Mouse (Mus musculus) adrenal gland, adult 2 months (tissue): ENCODE measurements around the gene Notch2. TPM values are rescaled to one million over a fixed set of nuclear protein-coding genes. Genes with fewer than 3 reads are reported as not detected.
A peak's percentile ranks its signal among the peaks of the same experiment; 100 is the strongest.
"Not testable (repeated sequence)": the region's sequence is repeated elsewhere in the genome, so short reads cannot be mapped to it uniquely, and the experiment has no call there.

ENCODE experiments used
- DNase-seq: peaks from one replicate; pipeline ENCODE4 v3.0.0; 2021
- polyA plus RNA-seq: library from polyadenylated mRNA; depleted of rRNA; stranded (reverse); fragments of >200 nt; gene quantifications from 2 replicates; pipeline ENCODE4 v1.2.3, GENCODE M21; 2012
- total RNA-seq, 2 experiments: library from RNA; stranded (reverse); gene quantifications; 2 replicates each; pipeline ENCODE4 v1.2.3; 2021

Notch2 gene
- total and polyA plus RNA-seq, 3 experiments: 33.9 to 70.1 (median 53.8) TPM

DNA sequence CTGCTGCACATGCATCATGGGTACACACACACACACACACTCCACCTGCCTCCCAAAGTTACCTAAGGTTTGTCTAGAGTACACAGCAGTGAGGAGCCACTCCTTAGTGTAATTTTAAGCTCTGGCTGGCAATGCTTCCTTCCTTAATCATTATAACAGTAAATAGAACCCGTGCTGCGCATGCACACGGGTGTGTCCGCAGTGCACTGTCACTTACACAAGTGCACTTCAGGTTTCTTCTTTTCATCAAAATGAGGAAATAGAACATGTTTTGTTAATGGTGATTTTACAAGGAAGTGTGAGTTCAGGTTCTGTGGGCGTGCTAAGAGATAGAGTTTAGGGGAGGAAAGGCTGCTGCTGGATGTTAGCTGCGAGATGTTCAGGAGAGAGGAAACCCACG, 17.8 kb downstream of the Notch2 start:
- DNase-seq: no peak

DNA sequence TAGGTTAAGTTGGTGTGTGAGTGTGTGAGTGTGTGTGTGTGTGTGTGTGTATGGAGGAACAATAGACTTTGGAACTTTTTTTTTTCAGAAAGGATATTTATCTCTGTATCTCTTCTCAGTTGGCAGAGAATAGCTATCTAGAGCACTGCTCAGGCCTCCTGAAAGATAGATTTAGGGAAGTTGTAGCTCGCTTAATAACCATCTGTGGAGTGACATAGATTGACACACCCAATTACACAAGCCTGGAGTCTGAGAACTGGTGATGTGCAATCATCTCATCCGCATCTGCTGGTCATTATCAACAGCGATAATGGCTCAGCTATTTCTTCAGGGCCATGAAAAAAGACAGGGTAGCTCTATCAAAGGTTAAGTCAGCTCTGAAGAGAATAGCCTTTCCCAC, 18.9 kb downstream of the Notch2 start:
- no peak for DNase-seq

DNA sequence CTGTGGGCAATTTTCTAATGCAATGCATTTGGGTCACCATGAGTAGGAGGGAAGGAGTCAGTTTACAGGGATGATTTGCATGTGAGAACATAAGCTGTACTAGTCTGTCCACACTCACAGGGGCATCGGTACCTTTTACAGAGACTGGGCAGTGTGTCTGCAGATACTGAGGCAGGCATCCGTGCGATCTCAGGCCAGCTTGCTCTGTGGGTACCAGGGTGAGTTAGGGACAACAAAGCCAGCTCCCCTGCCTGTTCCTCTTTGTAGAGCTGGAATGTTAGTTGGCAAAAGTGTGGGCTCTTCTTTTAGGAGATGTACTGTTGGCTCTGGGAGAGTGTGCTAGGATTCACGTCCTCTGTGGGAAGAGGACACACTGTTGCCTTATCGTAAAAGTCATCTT, 19.6 kb downstream of the Notch2 start:
- DNase-seq: no peak

DNA sequence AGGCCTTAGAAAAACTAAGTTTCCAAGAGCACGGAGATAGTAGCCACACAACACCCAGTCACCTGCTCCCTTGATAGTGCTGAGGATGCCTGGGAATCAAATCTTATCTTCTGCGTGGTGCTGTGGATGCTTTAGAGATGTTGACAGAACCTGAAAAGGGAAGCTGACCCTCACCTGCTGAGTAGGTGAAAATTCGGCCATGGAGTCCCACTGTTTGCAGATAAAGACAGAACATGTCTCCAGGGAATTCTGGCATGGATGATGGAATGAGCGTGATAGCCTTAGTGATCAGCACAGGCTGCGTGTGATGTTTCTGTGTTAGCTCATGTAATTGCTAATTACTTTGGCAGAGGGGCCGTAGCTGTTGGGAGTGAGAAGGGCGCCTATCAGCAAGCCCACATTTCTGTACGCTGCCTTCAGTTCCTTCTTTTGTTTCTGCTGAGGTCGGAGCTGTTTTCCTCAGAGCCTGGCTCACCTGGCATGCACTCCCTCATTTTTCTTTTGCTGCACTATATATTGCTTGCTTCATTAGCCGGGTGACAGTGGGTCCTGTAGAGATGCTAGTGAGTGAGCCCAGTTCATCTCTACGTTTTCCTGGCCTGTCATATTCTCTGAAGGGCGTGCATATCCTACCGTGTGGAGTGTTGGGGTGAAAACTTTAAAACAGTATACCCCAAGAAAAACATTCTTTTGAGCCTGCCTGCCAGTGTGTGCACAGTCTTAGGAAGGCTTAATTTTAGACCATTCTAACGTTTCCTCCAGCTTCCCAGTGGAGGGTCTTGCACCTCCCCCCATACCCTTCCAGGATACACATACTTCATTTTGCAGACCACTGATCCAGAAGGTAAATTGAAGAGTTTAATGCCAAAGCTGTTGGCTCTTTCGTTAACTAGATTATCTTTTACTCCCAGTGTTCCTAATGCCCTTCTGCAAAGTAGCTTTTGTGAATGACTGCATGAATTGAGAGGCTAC, 21.6 kb downstream of the Notch2 start:
- DNase-seq: no peak

DNA sequence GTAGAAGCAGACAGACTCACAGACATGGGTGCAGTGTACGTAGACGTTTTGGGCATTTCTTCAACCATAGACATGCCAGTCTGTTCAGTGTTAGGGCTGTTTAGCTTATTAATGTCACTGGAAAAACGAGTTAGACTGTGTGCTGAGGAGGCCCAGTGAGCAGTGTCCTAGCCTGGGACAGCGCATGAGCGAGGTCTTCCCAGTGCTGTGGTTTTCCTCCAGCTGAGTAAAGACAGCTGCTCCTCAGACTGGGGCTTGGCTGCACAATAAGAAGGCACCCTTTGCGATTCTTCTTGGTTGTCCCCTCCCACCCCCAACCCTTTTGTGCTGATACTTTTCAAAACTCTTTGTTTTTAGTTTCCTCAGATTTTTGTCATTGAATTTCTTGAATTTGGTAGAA, 22.8 kb downstream of the Notch2 start:
- DNase-seq: no peak

DNA sequence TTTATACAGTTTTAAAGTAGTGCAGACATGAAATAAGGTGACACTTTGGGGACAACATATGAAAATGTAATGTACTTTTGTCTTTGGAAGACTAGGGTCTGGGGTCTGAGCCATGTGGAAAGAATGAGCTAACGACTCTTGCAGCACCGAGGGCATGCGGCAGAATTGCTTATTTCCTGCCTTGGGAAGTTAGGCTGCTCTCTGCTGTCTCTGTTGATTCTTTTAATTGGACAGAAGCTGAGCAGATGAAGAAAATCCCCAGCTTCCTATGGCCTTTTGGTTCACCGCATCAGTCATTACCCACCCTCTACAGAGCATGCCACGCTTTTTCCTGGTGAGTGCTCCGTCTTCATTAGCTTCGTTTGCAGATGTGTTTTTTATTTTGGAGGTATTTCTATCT, 23.8 kb downstream of the Notch2 start:
- DNase-seq: no peak

DNA sequence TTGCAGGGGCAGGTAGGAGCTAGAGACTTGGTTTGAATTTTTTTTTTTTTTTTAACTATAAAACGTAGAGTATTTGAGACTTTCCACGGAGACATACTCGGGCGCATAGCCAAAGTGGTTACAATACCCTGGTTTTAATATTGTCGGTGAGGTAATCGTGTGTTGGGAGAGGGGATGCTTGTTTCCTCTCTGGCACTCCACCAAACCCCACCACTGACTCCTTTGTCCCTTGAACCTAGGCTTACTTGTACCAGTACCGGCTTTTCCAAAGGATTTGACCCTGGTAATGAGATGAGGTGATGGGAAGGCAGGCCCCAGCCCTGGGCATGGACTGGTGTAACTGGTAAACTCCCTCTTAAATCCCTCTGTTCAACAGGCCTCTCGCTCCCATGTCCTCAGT, 25.3 kb downstream of the Notch2 start:
- no peak for DNase-seq

DNA sequence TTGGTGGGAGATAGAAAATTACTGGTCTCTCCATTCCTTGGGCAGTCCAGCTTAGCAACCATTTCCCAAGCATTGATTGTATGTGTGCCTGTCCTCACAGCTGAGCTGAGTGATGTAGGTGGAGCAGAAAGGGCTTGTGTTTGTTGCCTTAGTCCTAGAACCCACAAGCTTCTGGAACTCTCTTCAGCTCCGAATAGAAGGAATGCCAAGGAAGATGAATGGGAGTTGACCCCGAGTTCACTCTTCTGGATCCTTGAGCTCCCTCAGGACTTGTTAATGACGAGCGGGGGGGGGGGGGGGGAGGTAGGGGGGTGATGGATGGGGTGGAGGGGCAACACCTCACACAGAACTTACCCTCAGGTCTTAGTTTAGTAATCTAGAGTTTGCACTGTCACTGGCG, 25.9 kb downstream of the Notch2 start:
- no peak for DNase-seq

DNA sequence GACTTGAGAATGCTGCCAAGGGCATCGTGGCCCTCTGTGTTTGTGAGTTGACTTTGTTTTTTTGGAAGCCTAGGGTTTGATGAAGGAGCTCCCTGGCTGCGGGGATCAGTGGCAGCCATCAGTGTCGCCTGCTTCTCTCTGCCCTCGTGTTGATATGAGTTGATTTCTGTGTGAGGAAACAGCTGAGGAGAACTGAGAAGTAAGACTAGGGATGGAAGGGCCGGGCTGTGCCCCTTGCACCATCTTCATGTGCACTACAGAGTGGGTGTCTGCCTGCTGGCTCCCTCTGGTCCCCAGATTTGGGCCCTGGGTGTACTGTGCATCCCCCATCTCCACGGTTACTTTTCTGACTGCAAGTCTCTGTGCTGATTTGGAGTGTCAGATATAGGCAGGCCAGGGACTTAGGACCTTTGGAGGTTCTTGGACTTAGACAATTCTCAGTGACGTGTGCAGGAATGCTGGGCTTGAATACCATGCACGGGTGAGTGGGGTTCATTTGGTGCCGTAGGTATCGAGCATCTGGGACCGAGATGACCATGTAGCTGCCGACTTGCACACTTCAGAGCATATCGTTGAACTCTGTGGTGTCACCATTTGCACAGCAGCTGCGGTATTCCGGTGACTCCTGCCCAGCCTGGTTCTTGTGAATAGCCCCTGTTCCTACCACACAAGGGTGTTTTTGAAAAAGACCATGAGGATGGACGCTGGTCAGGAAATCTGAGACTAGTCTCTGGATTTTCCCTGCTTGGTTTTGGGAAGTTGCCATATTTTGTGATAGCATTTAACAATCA, 26.5 kb downstream of the Notch2 start:
- DNase-seq: no peak

DNA sequence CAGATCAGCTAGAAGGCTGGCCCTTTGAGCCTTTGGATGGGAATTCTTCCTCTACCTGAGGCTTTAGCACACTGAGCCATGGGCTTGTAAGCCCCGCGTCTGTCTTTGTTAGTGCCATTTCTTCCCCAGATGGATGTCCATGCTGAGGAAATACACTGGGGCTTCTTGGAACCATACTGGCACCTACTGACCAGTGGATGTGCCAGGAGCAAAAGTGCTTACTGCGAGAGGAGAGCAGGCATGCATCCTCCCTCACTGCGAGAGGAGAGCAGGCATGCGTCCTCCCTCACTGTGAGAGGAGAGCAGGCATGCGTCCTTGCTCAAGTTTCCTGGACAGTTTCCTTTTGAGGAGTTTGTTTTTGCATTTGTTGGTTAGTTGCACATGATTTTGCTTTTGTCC, 27.5 kb downstream of the Notch2 start:
- no peak for DNase-seq

DNA sequence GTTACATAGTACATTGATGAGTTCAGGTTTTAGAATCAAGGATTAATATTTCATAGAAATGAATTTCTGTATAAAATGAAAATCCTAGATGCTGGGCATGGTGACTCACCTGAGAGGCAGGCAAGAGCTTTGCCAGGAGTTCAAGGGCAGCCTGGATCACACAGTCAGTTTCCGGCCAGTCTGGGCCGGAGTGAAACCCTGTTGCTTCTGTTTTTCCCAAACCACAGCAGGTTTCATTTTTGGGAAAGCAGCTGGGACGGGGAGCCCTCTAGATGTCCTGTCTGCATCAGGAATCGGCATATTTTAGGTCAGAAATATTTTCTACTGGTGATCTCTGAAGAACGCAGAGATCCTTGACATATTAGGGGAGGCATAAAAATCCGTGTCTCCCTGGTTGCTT, 29.0 kb downstream of the Notch2 start:
- DNase-seq: peak; percentile 83

DNA sequence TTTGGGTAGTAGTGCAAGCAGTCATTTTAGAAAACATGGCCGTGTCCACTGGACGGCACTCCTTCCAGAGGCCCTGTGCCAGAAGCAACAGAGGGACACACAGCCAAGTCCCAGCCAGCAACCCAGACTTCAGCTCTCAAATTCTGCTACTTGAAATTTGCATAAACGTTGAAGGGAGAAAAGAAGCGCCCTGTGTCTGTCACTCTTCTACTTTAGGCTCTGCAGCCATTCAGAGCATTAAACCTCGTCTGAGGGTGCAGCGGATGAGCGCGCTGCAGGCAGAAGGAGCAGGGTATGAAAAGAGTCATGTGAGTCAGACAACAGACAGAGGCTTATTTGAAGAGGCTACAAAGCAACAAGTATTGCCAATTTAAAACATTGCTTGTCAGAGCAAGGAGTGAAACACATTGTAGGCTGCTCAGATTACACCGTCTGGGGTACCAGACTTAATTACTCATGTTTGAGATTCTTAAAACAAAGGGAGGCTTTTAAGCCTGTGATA, 29.7 kb downstream of the Notch2 start:
- DNase-seq: peak; percentile 70

DNA sequence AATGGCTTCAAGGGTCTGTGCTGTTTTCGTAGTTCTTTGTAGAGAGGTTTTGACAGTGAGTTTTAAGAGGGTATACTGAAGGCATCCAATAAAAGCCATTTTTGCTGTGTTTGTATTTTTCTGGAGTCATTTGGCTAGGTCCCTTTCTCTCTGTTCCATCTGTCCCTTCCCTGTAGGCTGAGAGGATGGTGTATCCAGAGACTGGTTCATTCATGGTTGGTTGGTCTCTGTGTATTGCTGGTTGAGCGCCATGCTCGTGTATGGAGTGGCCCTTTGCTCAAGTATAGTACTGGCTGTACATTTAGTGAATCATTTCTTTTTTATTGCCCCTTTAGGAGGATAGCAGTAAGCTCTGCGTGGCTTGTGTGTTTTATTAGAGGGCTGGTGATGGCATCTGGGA, 30.3 kb downstream of the Notch2 start:
- no peak for DNase-seq

DNA sequence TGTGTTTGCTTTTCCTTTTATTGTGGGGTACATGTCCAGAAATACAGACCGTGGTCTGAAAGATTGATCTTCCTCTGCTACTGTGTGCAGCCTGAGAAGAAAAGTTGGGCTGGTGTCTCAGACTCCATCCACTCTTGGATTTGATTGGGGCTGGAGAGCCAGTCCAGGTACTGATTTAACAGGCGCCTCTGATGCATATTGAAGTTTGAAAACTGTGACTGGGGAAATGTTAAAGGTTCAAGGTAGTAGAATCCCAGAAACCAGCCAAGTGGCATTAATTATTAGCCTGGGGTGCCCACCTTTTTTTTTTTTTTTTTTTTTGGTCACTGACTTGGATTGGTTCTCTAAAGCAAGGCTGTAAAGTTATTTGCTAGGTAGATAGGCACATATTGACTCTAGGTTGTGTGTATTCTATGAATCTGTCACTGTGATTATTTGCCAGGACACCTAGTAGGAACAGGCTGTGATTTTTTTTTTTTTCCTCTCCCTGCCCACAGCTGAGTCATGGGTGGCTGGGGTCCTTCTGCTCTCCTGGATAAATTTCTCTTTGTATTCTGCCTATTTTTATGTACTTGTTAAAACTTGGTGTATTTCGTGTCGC, 31.5 kb downstream of the Notch2 start:
- DNase-seq: no peak

DNA sequence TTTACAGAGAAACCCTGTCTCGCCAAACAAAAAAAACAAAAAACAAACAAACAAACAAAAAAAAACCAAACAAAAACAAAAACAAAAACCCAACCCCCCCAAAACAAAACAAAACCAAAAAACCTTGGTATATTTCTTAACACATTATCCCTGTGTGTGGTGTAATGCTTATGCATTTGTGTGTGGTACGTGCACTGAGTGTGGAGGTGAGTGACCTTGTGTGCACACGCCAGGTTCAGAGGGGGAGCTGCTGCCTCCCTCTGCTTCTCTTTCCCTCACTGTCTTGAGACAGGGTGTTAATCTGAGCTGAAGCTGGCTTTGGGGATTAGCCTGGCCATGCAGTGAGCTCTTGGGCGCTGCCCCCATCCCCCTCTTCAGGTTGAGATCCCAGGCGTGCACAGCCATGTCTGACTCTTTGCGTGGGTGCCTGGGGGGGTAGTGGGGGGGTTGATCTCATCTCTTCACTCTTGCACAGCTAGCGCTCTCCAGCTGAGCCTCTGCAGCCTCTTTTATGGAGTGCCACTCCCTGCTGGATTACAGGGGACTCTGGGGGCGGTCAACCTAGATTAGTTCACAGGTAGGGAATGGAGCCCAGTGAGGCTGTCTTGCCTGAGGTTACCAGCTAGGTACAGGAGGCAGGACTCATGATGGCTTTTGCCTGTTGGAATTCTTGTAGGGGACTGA, 32.3 kb downstream of the Notch2 start:
- no peak for DNase-seq

DNA sequence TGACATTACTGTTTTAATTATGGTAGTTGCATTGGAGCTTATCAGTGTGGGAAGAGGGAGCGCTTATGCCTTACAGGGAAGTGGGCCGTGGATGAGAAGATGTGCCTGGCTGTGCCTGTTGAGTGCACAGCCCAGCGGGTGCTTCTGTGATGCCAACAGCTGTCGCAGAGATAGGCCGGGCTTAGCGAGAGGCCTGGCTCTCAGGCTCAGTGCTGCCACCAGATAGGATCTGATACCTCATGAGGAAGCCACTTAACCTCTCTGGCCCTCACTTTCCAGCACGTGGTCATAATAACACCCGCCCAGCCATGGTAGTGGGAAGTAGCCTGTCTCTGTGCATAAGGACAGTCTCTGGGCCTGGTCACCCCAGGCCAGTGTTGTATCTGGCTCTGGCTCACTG, 33.0 kb downstream of the Notch2 start:
- DNase-seq: no peak

DNA sequence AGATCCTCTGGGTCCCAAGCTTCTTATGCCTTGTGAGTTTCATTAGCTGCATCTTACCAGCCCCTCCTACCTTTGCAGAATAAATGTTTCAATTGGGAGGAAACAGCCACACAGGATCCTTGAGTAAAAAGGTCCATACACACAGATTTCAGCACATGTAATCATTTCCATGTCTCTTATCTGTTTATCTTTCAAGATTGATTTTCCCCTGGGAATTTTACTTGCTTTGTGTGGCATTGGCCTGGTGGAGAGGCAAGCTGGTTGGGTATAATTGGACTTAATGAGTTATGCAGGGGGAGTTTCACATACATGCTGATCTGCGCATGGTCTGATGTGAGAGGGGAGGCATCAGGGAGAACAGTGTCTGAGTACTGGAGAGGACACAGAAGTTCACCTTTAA, 36.3 kb downstream of the Notch2 start:
- no peak for DNase-seq

DNA sequence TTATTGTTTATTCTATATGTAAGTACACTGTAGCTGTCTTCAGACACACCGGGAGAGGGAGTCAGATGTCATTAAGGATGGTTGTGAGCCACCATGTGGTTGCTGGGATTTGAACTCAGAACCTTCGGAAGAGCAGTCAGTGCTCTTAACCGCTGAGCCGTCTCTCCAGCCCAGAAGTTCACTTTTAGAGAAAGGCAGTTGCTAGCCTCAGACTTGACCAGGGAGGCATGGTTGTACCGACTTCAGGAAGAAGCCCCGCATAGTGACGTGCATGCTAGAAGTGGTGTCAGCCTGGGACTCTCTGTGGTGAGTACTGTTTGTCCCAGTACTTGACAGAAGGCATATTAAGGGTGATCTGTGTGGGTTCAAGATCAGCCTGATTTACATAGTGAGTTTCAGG, 36.8 kb downstream of the Notch2 start:
- DNase-seq: not testable (repeated sequence)

DNA sequence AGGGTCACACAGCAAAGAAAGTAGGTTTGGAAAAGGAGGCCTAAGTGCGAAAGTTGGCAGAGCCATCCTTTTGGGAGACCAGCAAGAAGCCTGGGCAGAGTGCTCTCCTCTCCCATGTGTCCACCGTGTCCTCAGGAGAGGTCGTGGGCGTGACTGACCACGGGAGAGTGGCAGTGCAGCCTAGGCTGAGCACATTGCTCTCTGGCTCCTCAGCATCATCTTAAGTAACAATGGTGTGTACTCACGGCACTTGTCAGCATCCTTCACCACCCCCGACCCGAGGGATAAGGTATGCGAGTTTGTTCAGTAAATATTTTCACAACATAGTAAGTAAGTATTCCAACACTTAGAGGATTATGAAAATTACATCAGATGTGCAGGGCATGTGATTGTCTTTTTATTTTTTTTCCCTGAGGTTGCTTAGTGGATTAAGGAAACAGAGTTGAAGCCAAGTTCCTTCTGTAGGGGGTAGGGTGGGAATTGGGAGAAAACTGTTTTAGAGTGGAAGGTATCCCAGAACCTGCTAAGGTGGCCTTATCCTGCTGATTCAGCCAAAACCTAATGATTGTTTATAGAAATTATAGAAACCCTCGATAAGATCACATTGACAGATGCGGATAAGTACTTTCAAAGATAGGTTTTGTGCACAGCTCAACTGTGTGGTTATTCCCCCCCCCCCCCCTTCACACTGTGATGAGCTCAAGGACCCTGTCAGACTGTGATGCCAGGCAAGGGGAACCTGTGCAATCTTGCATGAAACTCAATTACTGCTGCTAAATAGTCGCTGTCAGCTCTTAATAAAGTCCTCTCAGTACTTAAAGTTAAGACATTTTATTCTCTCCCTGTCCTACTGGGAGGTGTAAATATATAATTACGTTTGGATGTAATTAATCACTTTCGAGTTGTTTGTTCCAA, 37.4 kb downstream of the Notch2 start:
- DNase-seq: no peak

DNA sequence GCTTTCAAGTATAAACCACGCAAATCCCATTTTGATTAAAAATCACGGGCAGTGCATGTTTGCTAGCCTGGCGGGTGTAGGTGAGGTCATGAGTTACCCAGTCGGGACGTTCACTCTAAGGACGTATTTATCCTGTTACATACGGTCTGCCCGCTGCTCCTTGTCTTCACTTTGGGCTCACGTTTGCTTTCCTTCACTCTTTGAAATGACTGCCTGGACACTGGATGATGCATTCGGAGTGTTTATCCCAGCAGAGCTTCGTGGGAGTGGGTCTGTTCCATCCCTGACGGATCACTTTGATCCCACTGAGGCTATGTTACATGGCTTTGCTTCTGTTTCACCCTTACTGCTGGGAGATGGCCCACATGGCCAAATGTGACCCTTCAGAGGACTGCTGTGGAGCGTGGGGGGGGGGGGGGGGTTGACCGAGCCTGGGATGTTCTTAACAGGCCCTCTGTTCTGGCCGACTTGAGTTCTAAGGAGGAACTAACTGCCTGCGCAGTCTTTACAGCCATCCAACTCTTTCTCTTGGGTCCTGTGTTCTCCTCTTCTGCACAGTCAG, 38.2 kb downstream of the Notch2 start:
- DNase-seq: no peak
